Mouse (Mus musculus) MEL (cell line): ENCODE measurements at regions not wholly inside any gene's neighbourhood (a gene's known extent, or its start where the extent isn't known, plus 50 kb on each side); places are given as distances from the start of the nearest gene placed in this dataset.

Experiments
- DNase-seq: peaks from one replicate; pipeline ENCODE4 v3.0.0; 2011; ENCODE audit warnings: low read depth, low spot score
- H3K27ac ChIP-seq: 2 replicates; pipeline ENCODE4 v1.5.1; 2012; ENCODE audit warnings: low read depth, mild to moderate bottlenecking, control low read depth, low read length, moderate library complexity; ENCODE audit not compliant: control insufficient read depth
- H3K27me3 ChIP-seq, 2 experiments: fragments of 150-350 bp in 1 of 2; sonication (generic) in 1 of 2; 2 replicates each; pipeline ENCODE4 v1.6.1; 2012; ENCODE audit warnings: low read length in 2 of 2, mild to moderate bottlenecking in 2 of 2, improper control_type of control experiment in 1 of 2, moderate library complexity in 1 of 2; ENCODE audit not compliant: insufficient read depth in 2 of 2, control insufficient read depth in 1 of 2
- H3K36me3 ChIP-seq, 2 experiments: 2 replicates each; pipeline ENCODE4 v1.6.1; 2012 to 2014; ENCODE audit warnings: low read length in 2 of 2, improper control_type of control experiment in 1 of 2, inconsistent platforms in 1 of 2, mild to moderate bottlenecking in 1 of 2; ENCODE audit not compliant: insufficient read depth in 2 of 2, control insufficient read depth in 1 of 2
- H3K4me1 ChIP-seq, 2 experiments: fragments of 150-350 bp in 1 of 2; sonication (generic) in 1 of 2; 2 replicates each; pipeline ENCODE4 v1.6.1; 2012; ENCODE audit warnings: low read length in 2 of 2, improper control_type of control experiment in 1 of 2, mild to moderate bottlenecking in 1 of 2; ENCODE audit not compliant: insufficient read depth in 2 of 2, control insufficient read depth in 1 of 2
- H3K4me3 ChIP-seq, 2 experiments: fragments of 150-350 bp in 1 of 2; sonication (generic) in 1 of 2; 2 replicates each; pipeline ENCODE4 v1.5.1; 2012; ENCODE audit warnings: low read depth in 2 of 2, low read length in 2 of 2, mild to moderate bottlenecking in 2 of 2, moderate library complexity in 2 of 2, control low read depth in 1 of 2, improper control_type of control experiment in 1 of 2; ENCODE audit not compliant: control insufficient read depth in 1 of 2, insufficient read depth in 1 of 2
- H3K79me2 ChIP-seq: 2 replicates; pipeline ENCODE4 v1.6.1; 2012; ENCODE audit warnings: mild to moderate bottlenecking, low read length, moderate library complexity; ENCODE audit not compliant: control insufficient read depth, poor library complexity, insufficient read depth
- H3K9ac ChIP-seq: 2 replicates; pipeline ENCODE4 v1.6.1; 2012; ENCODE audit warnings: low read depth, mild to moderate bottlenecking, control low read depth, low read length, moderate library complexity; ENCODE audit not compliant: control insufficient read depth, poor library complexity, severe bottlenecking
- H3K9me3 ChIP-seq: fragments of 150-350 bp; sonication (generic); replicated peaks from 2 replicates; pipeline ENCODE4 v1.6.1; 2012; ENCODE audit warnings: mild to moderate bottlenecking, low read length, improper control_type of control experiment, moderate library complexity; ENCODE audit not compliant: insufficient read depth
- CHD2 ChIP-seq: IDR thresholded peaks from 2 replicates; pipeline ENCODE4 v1.6.1; 2011; ENCODE audit warnings: low read length, improper control_type of control experiment
- CTCF ChIP-seq, 3 experiments: IDR thresholded peaks in 2 of 3; conservative IDR thresholded peaks in 1 of 3; 2 replicates each; pipeline ENCODE4 v1.5.1; 2011 to 2012; ENCODE audit warnings: low read length in 3 of 3, low read depth in 2 of 3, mild to moderate bottlenecking in 2 of 3, improper control_type of control experiment in 1 of 3, inconsistent platforms in 1 of 3, mixed read lengths in 1 of 3, moderate library complexity in 1 of 3; ENCODE audit not compliant: control insufficient read depth in 1 of 3, insufficient read depth in 1 of 3, poor library complexity in 1 of 3, severe bottlenecking in 1 of 3
- HCFC1 ChIP-seq: IDR thresholded peaks from 2 replicates; pipeline ENCODE4 v1.6.1; 2012; ENCODE audit warnings: low read depth, mild to moderate bottlenecking, inconsistent platforms, low read length, improper control_type of control experiment, moderate library complexity
- JUND ChIP-seq: IDR thresholded peaks from 2 replicates; pipeline ENCODE4 v1.6.1; 2011; ENCODE audit warnings: low read depth, mild to moderate bottlenecking, improper control_type of control experiment, low read length
- MAFK ChIP-seq: IDR thresholded peaks from 2 replicates; pipeline ENCODE4 v1.6.1; 2011; ENCODE audit warnings: low read depth, mild to moderate bottlenecking, low read length, improper control_type of control experiment, borderline replicate concordance
- MXI1 ChIP-seq: IDR thresholded peaks from 2 replicates; pipeline ENCODE4 v1.6.1; 2011; ENCODE audit warnings: mild to moderate bottlenecking, low read depth, low read length, improper control_type of control experiment
- NRF1 ChIP-seq: IDR thresholded peaks from 2 replicates; pipeline ENCODE4 v1.6.1; 2014; ENCODE audit warnings: low read depth, mild to moderate bottlenecking, inconsistent platforms, low read length, improper control_type of control experiment, moderate library complexity; ENCODE audit not compliant: poor library complexity, insufficient read depth, severe bottlenecking
- POLR2AphosphoS2 ChIP-seq: IDR thresholded peaks from 2 replicates; pipeline ENCODE4 v1.6.1; 2011; ENCODE audit warnings: low read length, improper control_type of control experiment
- RAD21 ChIP-seq: IDR thresholded peaks from 2 replicates; pipeline ENCODE4 v1.6.1; 2011; ENCODE audit warnings: mild to moderate bottlenecking, low read depth, low read length, improper control_type of control experiment
- SMC3 ChIP-seq: IDR thresholded peaks from 2 replicates; pipeline ENCODE4 v1.6.1; 2011; ENCODE audit warnings: low read depth, low read length, improper control_type of control experiment
- TCF12 ChIP-seq: IDR thresholded peaks from 2 replicates; pipeline ENCODE4 v1.6.1; 2014; ENCODE audit warnings: low read depth, mild to moderate bottlenecking, inconsistent platforms, low read length, improper control_type of control experiment, moderate library complexity
- ZC3H11A ChIP-seq: IDR thresholded peaks from 2 replicates; pipeline ENCODE4 v1.6.1; 2012; ENCODE audit warnings: low read depth, mild to moderate bottlenecking, inconsistent platforms, low read length, improper control_type of control experiment
- ZMIZ1 ChIP-seq: IDR thresholded peaks from 2 replicates; pipeline ENCODE4 v1.6.1; 2012; ENCODE audit warnings: low read depth, mild to moderate bottlenecking, inconsistent platforms, low read length, improper control_type of control experiment, moderate library complexity
- ZNF384 ChIP-seq: IDR thresholded peaks from 2 replicates; pipeline ENCODE4 v1.6.1; 2012; ENCODE audit warnings: low read depth, mild to moderate bottlenecking, inconsistent platforms, low read length, improper control_type of control experiment

- Histone ChIP-seq H3K4me1 (no peaks in the 10 kb centered on the region), H3K9me3 (no peaks in the 10 kb centered on the region), H3K27me3 (no peaks in the 10 kb centered on the region), H3K79me2 (no peaks in the 10 kb centered on the region), H3K36me3 (no peaks in the 10 kb centered on the region), H3K9ac (no peak overlapping the region), H3K27ac (no peak overlapping the region), H3K4me3 (no peak overlapping the region)
- TF ChIP-seq HCFC1: no peak
- no peak for TF ChIP-seq NRF1
- TF ChIP-seq TCF12: no peak
- no peak for TF ChIP-seq POLR2AphosphoS2
- peak; percentile 61 for TF ChIP-seq RAD21
- no peak for TF ChIP-seq ZMIZ1
- no peak for TF ChIP-seq CHD2
- no peak for TF ChIP-seq MXI1
- TF ChIP-seq ZNF384: no peak
- TF ChIP-seq ZC3H11A: peak; percentile 35; the same call in 1 of the 2 replicates
- peak; percentile 44 for TF ChIP-seq SMC3
- TF ChIP-seq JUND: no peak
- peak in 1 of 3 experiments; percentile 52; a peak in 2 of 6 replicates for TF ChIP-seq CTCF (IDR thresholded peaks at IDR 0.05 in 2 of 3, conservative IDR thresholded peaks at IDR 0.05 in 1 of 3; ENCODE audit: control insufficient read depth in 1 of 3, insufficient read depth in 1 of 3, low read depth in 2 of 3, low read length in 3 of 3, poor library complexity in 1 of 3, severe bottlenecking in 1 of 3)
- TF ChIP-seq MAFK: no peak
- peak; percentile 34 for DNase-seq
Observed at GRCm38 (mm10) chrX:126600360-126600759, 215.3 kb downstream of the 4932411N23Rik start.
